Mouse (Mus musculus) C2C12 (cell line): ENCODE data around the gene Rapgef1. TPM values are rescaled to one million over a fixed set of nuclear protein-coding genes. Genes with fewer than 3 reads are reported as not detected.
A peak's percentile ranks its signal among the peaks of the same experiment; 100 is the strongest.

ENCODE experiments used
- H3K27me3 ChIP-seq: one replicate; pipeline ENCODE4 v1.6.1; 2011; ENCODE audit not compliant: control insufficient read depth, insufficient read depth, insufficient read length
- H3K36me3 ChIP-seq: one replicate; pipeline ENCODE4 v1.6.1; 2011; ENCODE audit not compliant: control insufficient read depth, insufficient read depth
- H3K4me3 ChIP-seq: one replicate; pipeline ENCODE4 v1.5.1; 2011; ENCODE audit warnings: mild to moderate bottlenecking, control low read depth; ENCODE audit not compliant: poor library complexity, insufficient read depth, severe bottlenecking
- H3K79me2 ChIP-seq: one replicate; pipeline ENCODE4 v1.6.1; 2011; ENCODE audit not compliant: control insufficient read depth, insufficient read depth
- H3K79me3 ChIP-seq: one replicate; pipeline ENCODE4 v1.6.1; 2011; ENCODE audit warnings: low read depth, control low read depth
- H3ac ChIP-seq: one replicate; pipeline ENCODE3; 2011; ENCODE audit warnings: low read depth; ENCODE audit not compliant: control insufficient read depth, insufficient read length
- CEBPB ChIP-seq: IDR thresholded peaks from one replicate; pipeline ENCODE4 v1.6.1; 2011; ENCODE audit warnings: low read depth, mild to moderate bottlenecking, control low read depth, moderate library complexity
- CTCF ChIP-seq: IDR thresholded peaks from one replicate; pipeline ENCODE4 v1.5.1; 2011; ENCODE audit not compliant: control insufficient read depth, insufficient read depth, insufficient read length
- FOSL1 ChIP-seq: IDR thresholded peaks from one replicate; pipeline ENCODE4 v1.8.0; 2011; ENCODE audit warnings: mild to moderate bottlenecking, low read length; ENCODE audit not compliant: poor library complexity, insufficient read depth, severe bottlenecking
- MAX ChIP-seq: IDR thresholded peaks from one replicate; pipeline ENCODE4 v1.6.1; 2011; ENCODE audit warnings: mild to moderate bottlenecking, control low read depth
- MYOD1 ChIP-seq: IDR thresholded peaks from one replicate; pipeline ENCODE4 v1.6.1; 2011; ENCODE audit warnings: low read depth; ENCODE audit not compliant: control insufficient read depth, insufficient read length
- MYOG ChIP-seq: IDR thresholded peaks from one replicate; pipeline ENCODE4 v1.6.1; 2011; ENCODE audit not compliant: control insufficient read depth, insufficient read length; ENCODE audit errors: extremely low read depth
- USF1 ChIP-seq: IDR thresholded peaks from one replicate; pipeline ENCODE4 v1.6.1; 2011; ENCODE audit warnings: low read depth, mild to moderate bottlenecking, control low read depth, moderate library complexity
- long read RNA-seq, 2 experiments: library from polyadenylated mRNA; unstranded; transcript quantifications; one replicate each; pipeline ENCODE4 v2.0.0; 2019 to 2020
- polyA plus RNA-seq: library from polyadenylated mRNA; unstranded; fragments of >200 nt; fragmentation: generic; extraction: Trizol; gene quantifications from one replicate; pipeline ENCODE4 v1.2.1, GENCODE M21; 2012; ENCODE audit warnings: missing spikeins

The Rapgef1 gene
- 48.9 TPM for polyA plus RNA-seq
- long read RNA-seq, experiment 1, partial matches to known transcripts, result 1 of 14 reads
- long read RNA-seq, experiment 1, other reads (novel, unspliced or antisense), result 13 of 14 reads
- long read RNA-seq, experiment 2, full-length matches to known transcripts, result 2 of 33 reads
- long read RNA-seq, experiment 2, partial matches to known transcripts, result 29 of 33 reads
- long read RNA-seq, experiment 2, other reads (novel, unspliced or antisense), result 2 of 33 reads

- H3K79me2 ChIP-seq, result peaks cover 49% of the 10 kb centered on the region
- H3K4me3 ChIP-seq, result peak within 1 kb of the TSS; percentile 59
- peaks cover 41% of the 10 kb centered on the region for H3K79me3 ChIP-seq
- no peaks in the 10 kb centered on the region for H3K27me3 ChIP-seq
- TF ChIP-seq MYOD1 (no peak), CTCF (peak; percentile 100)
- no peaks in the 10 kb centered on the region for H3K36me3 ChIP-seq
- peak within 1 kb of the TSS; percentile 92 for H3ac ChIP-seq
These were observed at the start of gene Rapgef1 for GRCm38 (mm10) chr2:29619484-29620300. Gene Rapgef1, plus strand, starts transcription at chr2:29619720.

DNA sequence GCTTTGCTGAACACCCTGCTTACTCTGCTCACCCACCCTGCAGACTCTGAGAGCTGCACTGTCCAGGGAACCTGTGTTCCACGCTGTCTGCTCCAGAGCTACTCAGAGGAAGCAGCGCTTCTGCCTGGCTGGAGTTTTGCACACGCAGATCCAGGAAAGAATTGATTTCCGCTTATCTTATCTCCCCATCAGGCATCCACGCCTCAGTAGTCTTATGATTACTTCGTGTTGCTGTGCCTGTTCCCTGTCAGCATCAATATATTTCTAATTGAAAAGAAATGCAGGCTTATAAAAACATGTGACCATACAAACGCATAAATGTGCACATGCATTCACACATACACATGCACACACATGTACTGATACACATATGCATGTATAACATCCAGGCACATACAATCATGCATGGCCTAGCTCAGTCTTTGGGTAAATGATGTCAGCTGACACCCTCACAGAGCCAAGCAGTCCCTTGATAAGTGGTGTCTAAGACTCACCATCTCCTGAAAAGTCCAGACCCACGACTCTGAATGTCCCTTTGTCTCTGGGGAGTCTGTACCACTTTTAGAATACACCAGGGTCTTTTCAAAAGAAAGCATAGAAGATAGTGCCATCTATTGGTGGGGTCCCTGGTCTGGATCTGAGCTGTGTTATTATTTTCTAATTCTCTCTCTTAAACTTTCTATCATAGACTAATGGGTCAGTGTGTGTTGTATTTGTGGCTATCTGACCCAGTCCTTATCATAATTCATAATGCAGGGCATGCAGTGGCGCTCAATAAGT lies 47.4 kb upstream of the Rapgef1 start:
- H3K79me3 ChIP-seq, result no peaks in the 10 kb centered on the region
- H3K79me2 ChIP-seq, result no peaks in the 10 kb centered on the region
- no peak for TF ChIP-seq MAX
- H3ac ChIP-seq, result no peak overlapping the region
- peaks cover 16% of the 10 kb centered on the region for H3K27me3 ChIP-seq
- no peaks in the 10 kb centered on the region for H3K36me3 ChIP-seq
- H3K4me3 ChIP-seq, result no peak overlapping the region

DNA sequence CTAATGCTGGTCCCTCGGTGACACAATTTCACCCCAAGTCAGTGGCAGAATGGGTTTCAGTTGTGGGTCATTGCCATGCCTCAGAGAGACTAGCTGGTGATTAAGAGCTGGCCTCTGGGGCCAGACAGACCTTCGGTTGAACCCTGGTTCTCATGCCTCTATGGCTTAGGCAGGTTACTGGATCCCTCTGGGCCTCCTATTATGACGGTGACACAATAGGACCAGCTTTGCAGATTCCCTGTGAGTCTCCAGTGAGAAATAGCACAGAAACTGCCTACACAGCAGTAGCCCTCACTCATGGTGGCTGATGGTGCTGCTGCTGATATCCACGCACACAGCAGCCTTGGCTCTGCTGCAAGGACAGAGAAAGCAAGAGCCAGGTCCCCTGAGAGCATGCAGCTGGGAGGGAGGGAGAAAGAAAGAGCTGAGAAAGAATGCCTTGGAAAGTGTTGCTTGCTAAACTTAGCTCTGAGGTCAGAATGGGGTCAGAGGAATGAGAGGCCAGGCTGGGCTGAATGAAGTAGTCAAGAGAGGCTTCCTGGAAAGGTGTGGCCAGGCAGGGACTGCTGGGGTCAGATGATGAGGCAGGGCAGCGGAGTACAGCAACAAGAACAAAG lies 46.6 kb upstream of the Rapgef1 start:
- Histone ChIP-seq H3K4me3 (no peak overlapping the region), H3K27me3 (peaks cover 21% of the 10 kb centered on the region), H3ac (no peak overlapping the region), H3K79me2 (no peaks in the 10 kb centered on the region), H3K79me3 (no peaks in the 10 kb centered on the region), H3K36me3 (no peaks in the 10 kb centered on the region)
- TF ChIP-seq MYOG, result no peak
- no peak for TF ChIP-seq FOSL1
- TF ChIP-seq CTCF, result no peak
- TF ChIP-seq USF1, result no peak
- no peak for TF ChIP-seq MAX

GRCm38 (mm10) chr2:29573591-29573990 lies 45.9 kb upstream of the Rapgef1 start:
- no peak overlapping the region for H3K4me3 ChIP-seq
- H3K79me3 ChIP-seq, result no peaks in the 10 kb centered on the region
- H3K36me3 ChIP-seq, result no peaks in the 10 kb centered on the region
- TF ChIP-seq CEBPB (no peak), MYOD1 (no peak), FOSL1 (no peak), MYOG (no peak), MAX (no peak), USF1 (no peak), CTCF (no peak)
- H3K79me2 ChIP-seq, result no peaks in the 10 kb centered on the region
- H3K27me3 ChIP-seq, result peaks cover 27% of the 10 kb centered on the region
- H3ac ChIP-seq, result no peak overlapping the region

DNA sequence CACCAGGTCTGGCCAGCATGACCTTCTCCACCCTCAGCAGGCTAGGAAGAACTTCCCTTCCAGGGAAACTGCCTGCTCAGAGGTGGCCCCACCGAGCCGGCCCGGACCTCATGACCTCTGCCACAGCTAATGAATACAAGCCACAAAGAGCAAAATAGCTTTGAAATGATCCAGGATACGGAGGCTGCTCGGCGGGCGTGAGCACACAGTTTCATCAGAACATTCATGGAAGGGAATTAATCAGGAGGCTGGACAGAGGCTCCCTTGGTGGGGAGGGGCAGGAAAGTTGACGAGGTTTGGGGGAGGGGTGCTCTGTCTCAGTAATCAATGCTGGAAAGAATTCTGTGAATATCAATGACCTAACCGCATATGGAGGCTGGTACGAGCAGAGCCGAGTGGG lies 45.3 kb upstream of the Rapgef1 start:
- Histone ChIP-seq H3K4me3 (no peak overlapping the region), H3K27me3 (peaks cover 33% of the 10 kb centered on the region), H3K36me3 (no peaks in the 10 kb centered on the region), H3K79me3 (no peaks in the 10 kb centered on the region), H3K79me2 (no peaks in the 10 kb centered on the region), H3ac (no peak overlapping the region)
- TF ChIP-seq FOSL1, result no peak
- no peak for TF ChIP-seq CEBPB
- TF ChIP-seq CTCF, result no peak
- no peak for TF ChIP-seq MYOG
- TF ChIP-seq USF1, result no peak
- TF ChIP-seq MAX, result no peak
- no peak for TF ChIP-seq MYOD1

GRCm38 (mm10) chr2:29582415-29582814 lies 37.1 kb upstream of the Rapgef1 start:
- TF ChIP-seq USF1, result no peak
- TF ChIP-seq CTCF, result peak; percentile 90
- Histone ChIP-seq H3K79me2 (no peaks in the 10 kb centered on the region), H3ac (no peak overlapping the region), H3K36me3 (no peaks in the 10 kb centered on the region), H3K4me3 (no peak overlapping the region), H3K79me3 (no peaks in the 10 kb centered on the region), H3K27me3 (peaks cover 34% of the 10 kb centered on the region)
